Mouse (Mus musculus): Measurements from ENCODE around the gene Eif1ad. TPM values are rescaled to one million over a fixed set of nuclear protein-coding genes. Genes with fewer than 3 reads are reported as not detected.

Gene Eif1ad
- polyA plus RNA-seq (2015; fragmentation: Illumina TruSeq; extraction: RNeasy Lipid Tissue Mini Kit (QIAGEN cat#74804); ENCODE audit: low read depth, low replicate concordance): 30.5 TPM

DNA sequence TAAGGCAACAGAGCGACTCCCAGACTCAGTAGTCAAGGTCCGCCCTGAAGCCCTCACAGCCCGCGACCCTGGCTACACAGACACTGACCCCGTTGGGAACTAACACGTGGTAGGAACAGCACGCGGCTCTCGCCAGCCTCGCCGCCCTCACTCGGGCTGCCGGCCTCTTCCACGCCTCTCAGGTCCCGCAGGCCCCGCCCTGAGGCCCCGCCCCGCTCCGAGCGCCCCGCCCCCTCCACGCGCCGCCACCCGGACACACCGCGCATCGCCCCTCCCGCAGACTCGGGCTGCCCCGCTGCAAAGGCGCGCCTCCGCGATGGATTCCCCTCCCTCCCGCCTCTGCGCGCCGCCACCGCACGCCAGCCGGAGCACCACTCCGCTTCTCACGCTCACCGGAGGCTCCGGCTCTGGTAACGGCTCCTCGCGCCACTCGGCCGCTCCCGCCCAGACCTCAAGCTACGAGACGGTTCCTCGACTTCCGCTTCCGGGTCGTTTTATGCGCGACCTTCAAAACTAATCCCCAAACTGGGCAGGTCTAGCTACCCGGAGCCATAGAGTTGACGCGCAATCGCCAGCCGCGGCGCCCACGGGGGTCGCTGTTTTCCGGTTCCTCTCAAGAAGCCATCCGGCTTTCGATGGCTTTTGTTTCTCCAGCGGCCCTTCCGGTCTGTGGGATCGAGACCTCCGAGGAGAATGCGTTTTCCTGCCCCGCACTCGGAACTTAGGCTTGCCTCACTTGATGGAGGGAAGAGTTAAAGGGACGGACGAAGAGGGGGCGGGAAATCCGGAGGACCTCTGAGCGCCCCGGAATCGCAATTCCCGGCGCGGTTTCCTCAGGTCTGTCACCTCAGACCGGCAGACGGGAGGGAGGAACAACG, at the start of gene Eif1ad:
Eif1ad (plus strand) TSS at position 567 of the 878 bp plus-strand sequence.

GRCm38 (mm10) chr19:5335441-5335840, 31.1 kb upstream of the Eif1ad start, which contains the start of gene Catsper1:
Gene Catsper1 (plus strand): TSS chr19:5335741.

GRCm38 (mm10) chr19:5349502-5349873, 17.1 kb upstream of the Eif1ad start, which contains the start of gene Cst6:
Gene Cst6 (minus strand): TSS chr19:5349574.

DNA sequence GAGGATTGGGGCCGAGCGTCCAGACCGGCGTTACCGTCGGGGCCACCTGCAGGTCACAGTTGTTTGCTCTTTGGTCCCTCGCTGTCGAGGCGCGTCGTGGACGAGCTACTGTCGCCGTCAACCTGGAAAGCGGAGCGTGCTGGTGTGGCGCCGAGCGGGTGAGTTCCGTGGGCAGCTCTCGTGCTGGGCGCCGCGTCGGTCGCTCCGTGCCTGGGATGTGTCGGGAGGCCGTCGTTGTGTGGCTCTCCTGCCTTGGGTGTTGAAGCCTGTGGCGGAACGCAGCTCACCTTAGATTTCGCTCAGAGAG, 465 bp downstream of the Eif1ad start, which contains the start of gene Banf1:
Banf1 (minus strand) TSS at position 116 of the 307 bp plus-strand sequence.

DNA sequence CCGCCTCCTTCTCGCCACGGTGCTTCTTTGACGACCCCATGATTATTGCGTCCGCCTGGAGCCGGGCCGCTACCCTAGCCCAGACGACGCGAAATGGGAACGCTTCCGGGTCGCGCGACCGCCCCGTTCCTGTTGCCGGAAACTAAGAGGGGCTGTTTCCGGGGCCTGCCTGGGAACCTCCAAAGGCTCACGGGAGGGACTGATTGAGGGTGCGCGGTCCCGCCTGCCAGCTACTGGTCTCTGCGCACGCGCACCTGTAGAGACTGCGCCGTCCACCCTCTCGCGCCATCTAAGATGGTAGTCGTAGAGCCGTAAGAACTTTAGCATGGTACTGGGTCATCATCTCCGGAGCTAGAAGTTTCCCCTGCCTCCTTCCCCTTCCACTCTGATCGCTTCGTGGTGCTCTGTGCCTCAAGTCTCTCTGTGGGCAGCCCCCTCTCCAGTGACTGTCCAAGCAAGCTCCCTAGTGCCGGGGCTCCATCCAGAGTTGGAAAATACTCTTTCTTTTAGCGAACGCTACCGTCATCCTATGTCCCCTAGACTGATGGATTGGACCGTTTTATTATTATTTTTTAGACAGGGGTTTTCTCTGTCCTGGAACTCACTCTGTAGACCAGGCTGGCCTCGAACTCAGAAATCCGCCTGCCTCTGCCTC, 22.2 kb downstream of the Eif1ad start, which contains the start of gene Sart1:
Sart1 (minus strand) TSS at position 116 of the 655 bp plus-strand sequence.

DNA sequence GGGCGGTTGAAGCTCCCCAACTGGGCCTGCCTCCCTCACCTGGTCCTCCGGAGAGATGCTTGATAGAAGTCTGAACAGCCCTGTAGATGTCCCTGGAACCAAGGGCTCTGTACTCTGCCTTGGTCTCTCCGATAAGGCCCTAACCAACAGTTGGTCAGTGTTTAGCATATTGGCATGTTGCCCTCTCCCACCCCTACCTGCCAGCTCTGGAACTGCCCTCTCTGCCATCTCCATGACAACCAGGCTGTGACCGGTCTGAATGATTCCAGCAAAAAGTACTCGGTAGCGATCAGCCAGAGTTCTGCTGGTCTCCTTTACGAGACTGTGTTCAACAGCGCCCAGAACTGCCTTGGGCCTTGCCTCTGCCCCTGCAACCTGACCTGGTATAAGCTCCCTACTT, 35.8 kb downstream of the Eif1ad start, which contains the start of gene Tsga10ip:
Tsga10ip (minus strand) TSS at position 234 of the 400 bp plus-strand sequence.

Other genes starting within 250 kb of the Eif1ad start
- 211 TPM for gene Klc2, start 248.2 kb upstream of the Eif1ad start, polyA plus RNA-seq (2015; fragmentation: Illumina TruSeq; extraction: RNeasy Lipid Tissue Mini Kit (QIAGEN cat#74804); ENCODE audit: low read depth, low replicate concordance)
- 37.4 TPM for gene Pacs1, start 93.6 kb upstream of the Eif1ad start, polyA plus RNA-seq (2015; fragmentation: Illumina TruSeq; extraction: RNeasy Lipid Tissue Mini Kit (QIAGEN cat#74804); ENCODE audit: low read depth, low replicate concordance)
- gene Sf3b2, start 71.3 kb upstream of the Eif1ad start, polyA plus RNA-seq (2015; fragmentation: Illumina TruSeq; extraction: RNeasy Lipid Tissue Mini Kit (QIAGEN cat#74804); ENCODE audit: low read depth, low replicate concordance): 163 TPM
- gene Gal3st3, start 68.4 kb upstream of the Eif1ad start, polyA plus RNA-seq (2015; fragmentation: Illumina TruSeq; extraction: RNeasy Lipid Tissue Mini Kit (QIAGEN cat#74804); ENCODE audit: low read depth, low replicate concordance): 29.7 TPM
- not detected for gene Catsper1, start 31.0 kb upstream of the Eif1ad start, polyA plus RNA-seq (2015; fragmentation: Illumina TruSeq; extraction: RNeasy Lipid Tissue Mini Kit (QIAGEN cat#74804); ENCODE audit: low read depth, low replicate concordance)
- 38.9 TPM for gene Cst6, start 17.2 kb upstream of the Eif1ad start, polyA plus RNA-seq (2015; fragmentation: Illumina TruSeq; extraction: RNeasy Lipid Tissue Mini Kit (QIAGEN cat#74804); ENCODE audit: low read depth, low replicate concordance)
- 117 TPM for gene Banf1, start 427 bp downstream of the Eif1ad start, polyA plus RNA-seq (2015; fragmentation: Illumina TruSeq; extraction: RNeasy Lipid Tissue Mini Kit (QIAGEN cat#74804); ENCODE audit: low read depth, low replicate concordance)
- gene Sart1, start 22.0 kb downstream of the Eif1ad start, polyA plus RNA-seq (2015; fragmentation: Illumina TruSeq; extraction: RNeasy Lipid Tissue Mini Kit (QIAGEN cat#74804); ENCODE audit: low read depth, low replicate concordance): 47.6 TPM
- gene Tsga10ip, start 35.8 kb downstream of the Eif1ad start, polyA plus RNA-seq (2015; fragmentation: Illumina TruSeq; extraction: RNeasy Lipid Tissue Mini Kit (QIAGEN cat#74804); ENCODE audit: low read depth, low replicate concordance): not detected
- gene Drap1, start 58.2 kb downstream of the Eif1ad start, polyA plus RNA-seq (2015; fragmentation: Illumina TruSeq; extraction: RNeasy Lipid Tissue Mini Kit (QIAGEN cat#74804); ENCODE audit: low read depth, low replicate concordance): 429 TPM
- gene AI837181, start 58.4 kb downstream of the Eif1ad start, polyA plus RNA-seq (2015; fragmentation: Illumina TruSeq; extraction: RNeasy Lipid Tissue Mini Kit (QIAGEN cat#74804); ENCODE audit: low read depth, low replicate concordance): 80.0 TPM
- not detected for gene Fosl1, start 80.8 kb downstream of the Eif1ad start, polyA plus RNA-seq (2015; fragmentation: Illumina TruSeq; extraction: RNeasy Lipid Tissue Mini Kit (QIAGEN cat#74804); ENCODE audit: low read depth, low replicate concordance)
- gene Ccdc85b, start 91.2 kb downstream of the Eif1ad start, polyA plus RNA-seq (2015; fragmentation: Illumina TruSeq; extraction: RNeasy Lipid Tissue Mini Kit (QIAGEN cat#74804); ENCODE audit: low read depth, low replicate concordance): 23.3 TPM
- gene Fibp, start 93.9 kb downstream of the Eif1ad start, polyA plus RNA-seq (2015; fragmentation: Illumina TruSeq; extraction: RNeasy Lipid Tissue Mini Kit (QIAGEN cat#74804); ENCODE audit: low read depth, low replicate concordance): 87.6 TPM
- not detected for gene Ctsw, start 101.8 kb downstream of the Eif1ad start, polyA plus RNA-seq (2015; fragmentation: Illumina TruSeq; extraction: RNeasy Lipid Tissue Mini Kit (QIAGEN cat#74804); ENCODE audit: low read depth, low replicate concordance)
- gene Efemp2, start 107.2 kb downstream of the Eif1ad start, polyA plus RNA-seq (2015; fragmentation: Illumina TruSeq; extraction: RNeasy Lipid Tissue Mini Kit (QIAGEN cat#74804); ENCODE audit: low read depth, low replicate concordance): 15.4 TPM
- 32.4 TPM for gene Mus81, start 121.7 kb downstream of the Eif1ad start, polyA plus RNA-seq (2015; fragmentation: Illumina TruSeq; extraction: RNeasy Lipid Tissue Mini Kit (QIAGEN cat#74804); ENCODE audit: low read depth, low replicate concordance)
- 1,416 TPM for gene Cfl1, start 123.7 kb downstream of the Eif1ad start, polyA plus RNA-seq (2015; fragmentation: Illumina TruSeq; extraction: RNeasy Lipid Tissue Mini Kit (QIAGEN cat#74804); ENCODE audit: low read depth, low replicate concordance)
- gene 1700020D05Rik, start 137.0 kb downstream of the Eif1ad start, polyA plus RNA-seq (2015; fragmentation: Illumina TruSeq; extraction: RNeasy Lipid Tissue Mini Kit (QIAGEN cat#74804); ENCODE audit: low read depth, low replicate concordance): 3.0 TPM
- gene Snx32, start 143.8 kb downstream of the Eif1ad start, polyA plus RNA-seq (2015; fragmentation: Illumina TruSeq; extraction: RNeasy Lipid Tissue Mini Kit (QIAGEN cat#74804); ENCODE audit: low read depth, low replicate concordance): 96.1 TPM
- not detected for gene Ovol1, start 193.9 kb downstream of the Eif1ad start, polyA plus RNA-seq (2015; fragmentation: Illumina TruSeq; extraction: RNeasy Lipid Tissue Mini Kit (QIAGEN cat#74804); ENCODE audit: low read depth, low replicate concordance)
- gene Ap5b1, start 201.3 kb downstream of the Eif1ad start, polyA plus RNA-seq (2015; fragmentation: Illumina TruSeq; extraction: RNeasy Lipid Tissue Mini Kit (QIAGEN cat#74804); ENCODE audit: low read depth, low replicate concordance): 2.5 TPM
- gene Rnaseh2c, start 235.1 kb downstream of the Eif1ad start, polyA plus RNA-seq (2015; fragmentation: Illumina TruSeq; extraction: RNeasy Lipid Tissue Mini Kit (QIAGEN cat#74804); ENCODE audit: low read depth, low replicate concordance): 40.8 TPM
- 92.0 TPM for gene Kat5, start 243.5 kb downstream of the Eif1ad start, polyA plus RNA-seq (2015; fragmentation: Illumina TruSeq; extraction: RNeasy Lipid Tissue Mini Kit (QIAGEN cat#74804); ENCODE audit: low read depth, low replicate concordance)

Data from brain, adult 10 weeks (tissue).